Mouse (Mus musculus) common myeloid progenitor, adult 5-6 weeks (primary cell): ENCODE results near the gene Nkx2-3. TPM values are rescaled to one million over a fixed set of nuclear protein-coding genes. Genes with fewer than 3 reads are reported as not detected.

Experiments used
- ATAC-seq: replicated peaks from 2 replicates; pipeline ENCODE4 v1.8.0; 2016; ENCODE audit warnings: low read depth, mild to moderate bottlenecking, moderate TSS enrichment, inconsistent platforms; ENCODE audit not compliant: poor library complexity, severe bottlenecking
- total RNA-seq: library from RNA; stranded (forward); fragments of 200-1000, 187-1606 nt; gene quantifications from 2 replicates; pipeline ENCODE4 v1.2.3, GENCODE M21; 2017

Gene Nkx2-3
- total RNA-seq, 1 experiment from 2014 or later: 0.64 TPM

- ATAC-seq: no peak
Measured at GRCm38 (mm10) chr19:43604492-43605120, 7.5 kb upstream of the Nkx2-3 start.

- no peak for ATAC-seq
Measured at GRCm38 (mm10) chr19:43605666-43606551, 6.2 kb upstream of the Nkx2-3 start.

GRCm38 (mm10) chr19:43606552-43607530, 5.3 kb upstream of the Nkx2-3 start:
- ATAC-seq: no peak

GRCm38 (mm10) chr19:43607842-43608680, 4.1 kb upstream of the Nkx2-3 start:
- ATAC-seq: no peak

DNA sequence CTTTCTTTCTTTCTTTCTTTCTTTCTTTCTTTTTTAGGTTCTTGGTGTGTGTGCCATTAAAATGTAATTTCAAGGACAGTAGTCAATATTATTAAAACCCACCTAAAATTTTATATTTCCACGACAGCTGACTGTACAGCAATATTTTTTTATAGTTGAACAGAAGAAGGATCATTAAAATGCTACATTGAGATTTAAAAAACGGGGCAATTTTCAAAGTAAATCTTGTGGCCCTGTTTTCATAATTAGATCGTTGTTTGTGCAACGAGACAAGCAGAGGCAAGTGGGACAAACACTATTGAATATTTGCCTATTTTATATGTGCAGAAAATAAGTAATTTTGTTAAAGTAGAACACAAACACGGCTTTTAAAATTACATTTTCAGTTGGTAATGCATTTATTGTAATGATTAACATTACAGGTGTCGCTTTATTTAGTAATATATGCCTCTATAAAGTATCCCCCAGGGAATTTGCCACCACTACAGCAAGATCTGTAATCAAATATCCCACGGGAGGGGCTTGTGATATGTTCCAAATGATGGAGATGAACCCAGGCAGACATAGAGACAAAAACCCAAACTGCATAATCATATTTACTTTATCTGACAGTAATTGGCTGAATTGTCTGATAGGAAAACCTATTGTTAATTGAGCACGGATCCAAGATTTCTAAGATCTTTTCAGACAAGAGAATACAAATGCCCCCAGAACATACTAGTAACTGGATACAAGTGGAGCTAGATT, 3.2 kb upstream of the Nkx2-3 start:
- no peak for ATAC-seq

DNA sequence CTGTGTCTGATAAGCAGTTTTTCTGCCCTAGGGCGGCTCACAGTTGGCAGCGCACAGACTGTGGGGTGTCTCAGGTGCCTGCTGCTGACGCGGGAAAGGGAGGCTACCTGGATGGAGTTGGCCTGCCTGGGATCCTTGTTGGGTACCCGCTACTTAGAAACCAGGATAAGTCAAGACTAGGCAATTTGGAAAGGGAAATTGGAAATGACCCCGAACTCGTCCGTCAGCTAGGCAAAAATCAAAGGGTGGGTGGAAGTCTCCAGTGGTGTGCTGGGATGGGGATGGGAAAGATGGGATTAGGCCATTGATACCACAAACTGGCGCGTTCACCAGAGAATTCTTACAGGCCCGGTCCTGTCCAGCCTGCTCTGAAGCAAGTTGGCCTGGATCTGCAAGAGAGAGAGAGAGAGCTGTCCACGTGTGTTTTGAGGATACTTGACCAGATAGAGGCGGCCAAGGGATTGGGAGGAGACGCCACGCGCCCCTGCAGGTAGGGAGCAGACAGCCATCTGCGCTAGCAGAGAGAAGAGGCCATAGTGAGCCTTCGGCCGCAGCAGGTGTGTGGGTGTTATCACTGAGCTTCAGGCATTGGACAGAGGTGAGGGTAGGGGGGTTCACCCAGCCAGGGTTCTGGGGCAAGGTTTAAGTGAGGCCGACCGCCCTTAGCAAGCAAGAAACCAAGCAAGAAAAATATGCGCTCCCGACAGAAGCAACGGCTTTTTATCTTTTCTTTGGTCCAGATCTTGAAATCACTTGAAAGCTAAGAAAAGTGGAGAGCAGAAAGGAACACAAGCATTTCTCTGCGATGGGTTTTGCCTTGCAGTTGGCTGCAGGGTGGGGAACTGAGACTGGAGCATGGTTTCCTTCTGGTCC, 2.4 kb upstream of the Nkx2-3 start:
- no peak for ATAC-seq

- ATAC-seq: peak; percentile 20
Measured at GRCm38 (mm10) chr19:43610341-43610848, 1.7 kb upstream of the Nkx2-3 start.

- no peak for ATAC-seq
Measured at GRCm38 (mm10) chr19:43611110-43611509, 1.0 kb upstream of the Nkx2-3 start.

- ATAC-seq: no peak
Measured at GRCm38 (mm10) chr19:43611561-43611960, 564 bp upstream of the Nkx2-3 start.

DNA sequence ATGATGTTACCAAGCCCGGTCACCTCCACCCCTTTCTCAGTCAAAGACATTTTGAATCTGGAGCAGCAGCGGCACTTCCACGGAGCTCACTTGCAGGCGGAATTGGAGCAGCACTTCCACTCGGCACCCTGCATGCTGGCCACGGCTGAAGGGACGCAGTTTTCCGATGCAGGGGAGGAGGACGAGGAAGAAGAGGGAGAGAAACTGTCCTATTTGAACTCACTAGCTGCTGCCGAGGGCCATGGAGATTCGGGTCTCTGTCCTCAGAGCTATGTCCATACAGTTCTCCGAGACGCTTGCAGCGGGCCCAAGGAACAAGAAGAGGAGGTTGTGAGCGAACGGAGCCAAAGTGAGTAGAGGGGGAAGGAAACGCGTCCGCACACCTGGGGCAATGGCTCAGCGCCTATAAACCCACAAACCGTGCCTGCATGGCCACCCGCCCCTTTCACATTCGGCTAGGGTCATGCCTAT, 411 bp downstream of the Nkx2-3 start:
- no peak; the same call in 1 of the 2 replicates for ATAC-seq

DNA sequence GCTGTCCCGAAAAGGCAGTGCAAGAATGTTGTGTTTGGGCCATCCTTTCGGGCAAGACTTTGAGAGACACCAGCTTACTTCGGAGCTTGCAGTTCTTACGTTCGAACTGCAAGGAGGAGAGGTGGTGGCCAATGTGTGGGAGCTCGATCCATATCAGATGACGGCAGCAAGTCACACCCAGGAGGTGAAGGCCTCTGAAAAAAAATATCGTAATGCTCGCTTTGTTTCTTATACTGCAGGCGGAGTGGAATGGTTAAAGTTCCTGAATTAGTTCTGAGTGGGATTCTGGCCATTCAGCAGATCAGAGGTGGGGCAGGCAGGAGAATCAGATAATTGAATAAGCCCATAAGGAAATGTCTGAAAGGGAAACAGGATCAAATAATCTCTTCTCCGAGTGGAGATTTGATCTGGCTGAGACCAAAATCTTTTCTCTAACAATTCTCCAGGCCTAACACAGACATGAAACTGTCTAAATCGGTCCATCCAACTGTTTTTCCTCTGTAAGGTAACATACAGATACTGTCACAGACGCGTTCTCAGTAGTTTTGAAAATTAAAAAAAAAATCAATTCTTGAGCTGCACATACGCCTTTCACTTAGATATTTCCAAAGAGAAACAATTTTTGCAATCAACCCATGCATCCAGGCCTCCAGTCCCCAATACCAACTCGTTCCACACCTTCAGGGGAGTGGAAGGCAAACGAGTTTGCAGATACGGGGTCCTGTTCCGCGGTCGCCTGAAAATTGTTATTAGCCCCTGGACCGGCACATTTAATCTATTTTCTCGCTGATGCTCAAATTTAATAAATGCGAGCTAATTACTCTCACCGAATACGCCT, 1.4 kb downstream of the Nkx2-3 start:
- ATAC-seq: no peak

DNA sequence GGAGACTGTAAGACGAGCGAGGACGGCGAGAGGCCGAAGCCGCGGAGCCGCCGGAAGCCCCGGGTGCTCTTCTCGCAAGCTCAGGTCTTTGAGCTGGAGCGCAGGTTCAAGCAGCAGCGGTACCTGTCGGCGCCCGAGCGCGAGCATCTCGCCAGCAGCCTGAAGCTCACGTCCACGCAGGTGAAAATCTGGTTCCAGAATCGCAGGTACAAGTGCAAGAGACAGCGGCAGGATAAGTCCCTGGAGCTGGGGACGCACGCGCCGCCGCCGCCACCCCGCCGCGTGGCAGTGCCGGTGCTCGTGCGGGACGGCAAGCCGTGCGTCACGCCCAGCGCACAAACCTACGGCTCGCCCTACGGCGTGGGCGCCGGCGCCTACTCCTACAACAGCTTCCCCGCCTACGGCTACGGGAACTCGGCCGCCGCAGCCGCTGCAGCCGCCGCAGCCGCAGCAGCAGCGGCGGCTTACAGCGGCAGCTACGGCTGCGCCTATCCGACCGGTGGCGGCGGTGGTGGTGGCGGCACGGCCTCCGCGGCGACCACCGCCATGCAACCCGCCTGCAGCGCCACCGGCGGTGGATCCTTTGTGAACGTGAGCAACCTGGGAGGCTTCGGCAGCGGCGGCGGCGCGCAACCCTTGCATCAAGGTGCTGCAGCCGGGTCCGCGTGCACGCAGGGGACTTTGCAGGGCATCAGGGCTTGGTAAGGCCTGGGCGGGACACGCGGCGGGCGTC, 2.4 kb downstream of the Nkx2-3 start:
- no peak for ATAC-seq

GRCm38 (mm10) chr19:43615074-43615445, 2.9 kb downstream of the Nkx2-3 start:
- ATAC-seq: no peak

- ATAC-seq: no peak
Measured at GRCm38 (mm10) chr19:43615571-43616414, 3.7 kb downstream of the Nkx2-3 start.

DNA sequence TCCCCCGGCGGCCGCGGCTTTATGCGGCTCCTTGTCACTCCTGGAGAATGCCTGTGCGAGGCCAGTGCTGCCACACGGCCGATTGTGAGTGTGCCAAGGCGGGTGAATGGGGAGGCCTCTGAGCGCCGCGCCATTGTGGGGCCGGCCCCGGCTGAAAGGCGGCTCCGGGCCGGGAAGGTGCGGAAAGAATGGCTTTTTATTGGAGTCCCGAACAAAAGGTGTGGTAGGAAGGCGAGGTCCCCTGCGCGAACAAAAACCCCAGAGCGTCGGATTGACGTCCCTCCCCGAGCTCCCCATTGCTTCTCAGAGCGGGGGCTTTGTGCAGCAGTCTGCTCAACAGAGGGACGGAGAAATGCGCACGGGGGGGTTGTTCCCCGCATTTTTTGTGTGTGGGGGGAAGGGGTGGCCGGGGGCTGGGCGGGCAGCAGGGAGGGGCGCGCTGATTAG, 4.3 kb downstream of the Nkx2-3 start:
- ATAC-seq: no peak
